Mouse (Mus musculus): ENCODE data around the gene Immp2l. TPM values are rescaled to one million over a fixed set of nuclear protein-coding genes. Genes with fewer than 3 reads are reported as not detected.

Gene Immp2l
- polyA plus RNA-seq, 1 experiment: 0.62 TPM

DNA sequence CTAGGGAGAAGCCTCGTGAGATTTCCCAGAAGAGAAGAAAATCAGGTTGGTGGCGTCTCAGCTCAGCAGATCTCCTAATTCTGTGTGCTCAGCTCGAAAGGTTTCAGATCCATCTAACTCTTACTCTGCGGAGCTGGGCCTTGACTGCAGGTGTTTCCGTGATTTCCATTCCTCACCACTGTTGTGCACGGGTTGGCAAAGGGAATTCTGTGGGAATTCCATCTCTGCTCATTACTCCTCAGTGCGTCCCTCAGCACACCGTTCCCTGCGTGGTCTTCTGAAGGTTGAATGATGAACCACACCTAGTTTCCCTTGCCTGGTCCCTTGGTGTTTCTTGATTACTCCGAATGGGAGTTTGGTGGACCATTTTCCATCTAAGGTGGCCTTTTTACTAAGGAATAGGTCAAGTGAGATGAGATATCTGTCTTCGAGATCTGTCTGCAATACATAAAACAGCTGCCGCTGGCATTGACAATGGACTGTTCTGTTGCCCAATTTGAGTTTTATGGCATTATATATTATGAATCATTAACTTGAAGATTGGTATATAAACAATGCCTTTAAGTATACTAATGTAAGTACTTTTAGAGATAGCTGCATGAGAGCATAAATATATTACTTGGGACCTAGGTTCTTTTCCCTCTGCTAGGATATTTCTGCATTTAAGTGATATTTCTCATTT, 23.3 kb downstream of the Immp2l start:
- H3K9me3 ChIP-seq: no peaks in the 10 kb centered on the region
- H3K27me3 ChIP-seq (replicated peaks): no peaks in the 10 kb centered on the region
- peaks cover 3% of the 10 kb centered on the region for H3K36me3 ChIP-seq (replicated peaks; ENCODE audit: low read length)
- TF ChIP-seq FLI1 (IDR thresholded peaks at IDR 0.05; ENCODE audit: low read length) (no peak), GATA1 (IDR thresholded peaks at IDR 0.05; ENCODE audit: borderline replicate concordance, low read length) (no peak)
- no peak overlapping the region for H3K4me3 ChIP-seq (replicated peaks)
- peaks cover 19% of the 10 kb centered on the region for H3K4me1 ChIP-seq

DNA sequence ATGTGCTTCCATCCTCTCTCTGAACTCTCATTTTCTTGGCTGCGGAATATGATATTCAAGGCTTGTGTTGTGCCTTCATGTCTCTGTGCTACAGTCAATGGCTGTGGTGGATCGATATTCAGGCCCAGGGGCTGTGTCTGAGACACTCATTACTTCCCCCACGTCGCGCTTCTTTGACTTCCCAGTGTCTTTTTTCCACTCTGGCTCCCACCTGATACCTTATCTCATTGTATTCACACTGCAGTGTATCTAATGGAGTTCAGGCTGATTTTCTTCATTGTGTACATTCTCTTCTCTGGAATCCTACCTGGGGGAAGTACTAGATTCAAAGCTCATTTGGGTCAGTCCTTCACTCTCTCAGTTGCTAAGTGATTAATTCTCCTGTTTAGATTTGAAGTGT, 27.1 kb downstream of the Immp2l start:
- Histone ChIP-seq H3K4me1 (peaks cover 14% of the 10 kb centered on the region; the same call in 1 of the 2 replicates), H3K9me3 (no peaks in the 10 kb centered on the region), H3K36me3 (replicated peaks; ENCODE audit: low read length) (no peaks in the 10 kb centered on the region), H3K4me3 (replicated peaks) (no peak overlapping the region), H3K27me3 (replicated peaks) (no peaks in the 10 kb centered on the region)
- TF ChIP-seq GATA1 (IDR thresholded peaks at IDR 0.05; ENCODE audit: borderline replicate concordance, low read length) (no peak), FLI1 (IDR thresholded peaks at IDR 0.05; ENCODE audit: low read length) (no peak)

DNA sequence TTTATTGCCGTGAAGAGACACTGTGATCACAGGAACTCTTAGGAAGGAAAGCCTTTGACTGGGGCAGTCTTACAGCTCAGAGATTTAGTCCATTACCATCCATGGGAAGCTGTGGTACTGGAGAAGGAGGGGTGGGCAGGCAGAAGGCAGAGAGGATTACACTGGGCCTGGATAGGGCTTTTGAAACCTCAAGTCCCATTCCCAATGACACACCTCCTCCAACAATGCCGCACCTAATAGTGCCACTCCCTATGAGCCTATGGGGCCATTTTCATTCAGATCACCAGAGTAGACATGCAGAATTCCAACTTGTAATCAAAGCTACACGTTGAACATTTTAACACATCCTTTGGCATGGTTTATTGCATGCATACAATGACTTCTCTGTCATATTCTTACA, 29.0 kb downstream of the Immp2l start:
- no peak overlapping the region for H3K4me3 ChIP-seq (replicated peaks)
- H3K9me3 ChIP-seq: no peaks in the 10 kb centered on the region
- no peak for TF ChIP-seq GATA1 (IDR thresholded peaks at IDR 0.05; ENCODE audit: borderline replicate concordance, low read length)
- no peak for TF ChIP-seq FLI1 (IDR thresholded peaks at IDR 0.05; ENCODE audit: low read length)
- H3K27me3 ChIP-seq (replicated peaks): no peaks in the 10 kb centered on the region
- peaks cover 14% of the 10 kb centered on the region; the same call in 1 of the 2 replicates for H3K4me1 ChIP-seq
- H3K36me3 ChIP-seq (replicated peaks; ENCODE audit: low read length): no peaks in the 10 kb centered on the region

DNA sequence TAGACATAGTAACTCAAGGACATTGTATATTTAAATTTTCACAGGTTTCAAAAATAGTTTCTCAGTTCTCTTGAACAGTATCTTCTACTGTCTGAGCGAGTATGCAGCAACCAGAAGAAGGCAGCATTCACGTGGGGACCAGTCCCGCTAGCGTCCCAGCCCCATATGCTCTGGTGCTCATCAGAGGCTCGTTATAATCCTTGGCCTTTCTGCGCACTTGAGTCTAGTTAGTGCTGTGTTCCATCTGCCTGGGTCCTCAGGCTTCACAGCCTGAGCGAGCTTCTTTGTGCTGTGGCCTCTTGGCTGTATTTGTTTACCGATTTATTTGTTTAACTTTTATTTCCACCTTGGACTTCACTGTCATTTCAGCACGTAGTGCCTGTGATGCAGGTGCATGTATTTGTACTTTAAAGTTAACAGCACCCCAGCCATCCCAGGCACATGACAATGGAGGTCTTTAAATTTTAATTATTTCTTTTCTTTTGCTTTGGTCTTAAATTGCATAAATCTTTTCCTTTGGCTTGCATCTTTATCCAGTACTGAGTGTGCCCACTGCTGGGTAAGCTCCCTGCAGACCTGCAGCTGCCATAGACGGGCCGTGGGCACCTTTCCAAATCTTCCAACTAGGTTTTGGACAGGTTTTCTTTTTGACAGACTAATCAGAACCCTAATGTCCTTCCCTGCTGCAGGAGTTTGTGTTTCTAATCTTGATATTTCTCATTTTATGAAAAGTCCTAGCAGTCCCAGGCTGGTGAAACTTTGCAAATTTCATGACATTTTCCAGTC, 30.3 kb downstream of the Immp2l start:
- H3K4me3 ChIP-seq (replicated peaks): no peak overlapping the region
- H3K9me3 ChIP-seq: no peaks in the 10 kb centered on the region; the same call in 1 of the 2 replicates
- no peak for TF ChIP-seq GATA1 (IDR thresholded peaks at IDR 0.05; ENCODE audit: borderline replicate concordance, low read length)
- no peak for TF ChIP-seq FLI1 (IDR thresholded peaks at IDR 0.05; ENCODE audit: low read length)
- H3K4me1 ChIP-seq: peaks cover 8% of the 10 kb centered on the region; the same call in 1 of the 2 replicates
- H3K27me3 ChIP-seq (replicated peaks): no peaks in the 10 kb centered on the region
- H3K36me3 ChIP-seq (replicated peaks; ENCODE audit: low read length): no peaks in the 10 kb centered on the region

DNA sequence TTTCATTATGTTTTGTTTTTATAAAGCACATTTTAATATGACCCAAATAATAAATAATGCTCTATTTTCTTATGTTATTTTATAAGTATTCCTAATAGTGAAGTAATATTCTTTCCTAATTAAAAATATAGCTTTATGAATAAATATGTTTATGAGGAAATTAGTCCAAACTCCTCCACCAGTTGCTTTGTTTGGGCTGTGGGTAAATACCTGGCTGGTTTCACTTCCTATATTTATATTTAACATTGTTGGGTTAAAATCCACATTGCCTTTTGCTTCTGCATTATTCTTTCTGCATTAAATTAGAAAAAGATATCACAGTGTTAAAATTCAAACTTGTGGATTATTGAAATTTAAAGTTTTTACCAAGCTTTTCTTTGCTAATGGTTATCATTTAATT, 32.1 kb downstream of the Immp2l start:
- no peaks in the 10 kb centered on the region; the same call in 1 of the 2 replicates for H3K9me3 ChIP-seq
- H3K27me3 ChIP-seq (replicated peaks): no peaks in the 10 kb centered on the region
- H3K4me3 ChIP-seq (replicated peaks): no peak overlapping the region
- TF ChIP-seq GATA1 (IDR thresholded peaks at IDR 0.05; ENCODE audit: borderline replicate concordance, low read length) (no peak), FLI1 (IDR thresholded peaks at IDR 0.05; ENCODE audit: low read length) (no peak)
- H3K36me3 ChIP-seq (replicated peaks; ENCODE audit: low read length): no peaks in the 10 kb centered on the region
- H3K4me1 ChIP-seq: peaks cover 6% of the 10 kb centered on the region; the same call in 1 of the 2 replicates

DNA sequence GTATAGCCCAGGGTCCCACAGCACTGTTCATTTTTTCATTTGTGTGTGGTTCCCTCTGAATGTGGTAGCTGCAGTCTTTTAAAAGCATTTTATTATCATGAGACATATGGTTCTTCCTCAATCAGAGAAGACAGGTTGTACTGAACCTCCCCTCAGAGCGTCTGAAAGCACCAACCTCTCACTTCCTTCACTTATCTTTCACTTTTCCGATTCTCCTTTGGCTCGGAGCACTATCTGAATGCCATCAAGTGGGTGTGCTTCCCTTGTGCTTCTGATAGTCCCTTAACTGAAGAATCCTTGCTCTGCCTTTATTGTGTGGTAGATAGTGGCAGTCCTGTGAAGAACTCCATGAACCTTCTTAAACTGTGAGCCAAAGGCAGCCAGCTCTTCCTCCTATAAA, 39.4 kb downstream of the Immp2l start:
- H3K9me3 ChIP-seq: no peaks in the 10 kb centered on the region; the same call in 1 of the 2 replicates
- H3K27me3 ChIP-seq (replicated peaks): no peaks in the 10 kb centered on the region
- H3K4me3 ChIP-seq (replicated peaks): no peak overlapping the region
- TF ChIP-seq FLI1 (IDR thresholded peaks at IDR 0.05; ENCODE audit: low read length): no peak
- TF ChIP-seq GATA1 (IDR thresholded peaks at IDR 0.05; ENCODE audit: borderline replicate concordance, low read length): no peak
- H3K36me3 ChIP-seq (replicated peaks; ENCODE audit: low read length): peaks cover 2% of the 10 kb centered on the region
- H3K4me1 ChIP-seq: no peaks in the 10 kb centered on the region

DNA sequence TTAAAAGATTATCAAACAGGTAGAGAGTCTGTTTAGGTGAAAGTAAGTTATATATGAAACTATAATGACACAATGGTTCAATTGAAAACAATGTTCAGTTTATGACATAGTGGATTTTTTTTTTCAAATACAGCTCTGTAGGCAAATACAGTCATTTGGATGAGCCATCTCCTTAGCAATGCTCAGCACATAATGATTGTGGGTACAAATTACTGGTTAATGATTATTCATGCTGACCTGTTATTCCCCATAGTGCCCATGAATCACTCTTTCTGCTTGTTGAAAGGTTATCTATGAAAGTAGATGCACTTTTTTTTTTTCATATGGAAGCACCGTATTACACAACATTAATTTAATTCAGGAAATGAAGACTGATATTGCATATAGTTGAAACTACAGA, 58.0 kb downstream of the Immp2l start:
- TF ChIP-seq GATA1 (IDR thresholded peaks at IDR 0.05; ENCODE audit: borderline replicate concordance, low read length) (no peak), FLI1 (IDR thresholded peaks at IDR 0.05; ENCODE audit: low read length) (no peak)
- H3K27me3 ChIP-seq (replicated peaks): no peaks in the 10 kb centered on the region
- H3K4me3 ChIP-seq (replicated peaks): no peak overlapping the region
- peaks cover 7% of the 10 kb centered on the region for H3K36me3 ChIP-seq (replicated peaks; ENCODE audit: low read length)
- peaks cover 38% of the 10 kb centered on the region for H3K4me1 ChIP-seq
- H3K9me3 ChIP-seq: peaks cover 5% of the 10 kb centered on the region; the same call in 1 of the 2 replicates

DNA sequence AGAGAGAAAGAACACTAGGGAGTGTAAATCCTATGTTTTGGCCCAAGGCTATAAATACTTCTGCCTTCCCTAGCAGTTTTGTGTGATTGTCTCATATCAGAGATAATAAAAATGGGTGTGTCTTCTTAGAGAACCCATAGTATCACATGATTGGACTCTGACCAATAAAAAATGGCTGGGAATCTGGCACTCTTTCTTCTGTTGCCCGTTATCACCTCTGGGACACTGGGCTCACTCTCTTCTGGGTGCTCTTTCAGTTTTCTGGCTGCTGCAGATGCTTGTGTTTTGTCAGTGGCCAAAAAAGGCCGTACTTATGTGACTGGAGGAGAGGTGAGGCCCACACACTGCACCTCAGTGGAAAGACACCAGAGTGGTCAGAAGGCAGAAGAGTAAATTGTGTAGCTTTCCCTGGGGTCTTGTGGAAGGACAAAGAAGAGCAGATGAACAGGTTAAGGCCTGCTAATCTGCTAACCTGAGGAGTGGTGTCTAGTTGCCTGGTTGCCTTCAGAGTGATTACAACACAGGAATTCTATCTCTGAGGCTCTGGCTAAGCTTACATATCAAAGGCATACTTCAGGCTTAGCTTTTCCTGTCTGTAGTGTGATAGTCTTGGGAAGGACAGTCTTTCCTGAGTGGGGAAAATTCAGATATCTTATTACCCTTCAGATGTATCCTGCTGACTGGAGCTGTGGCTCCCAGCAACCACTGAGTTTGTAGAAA, 60.6 kb downstream of the Immp2l start:
- Histone ChIP-seq H3K9me3 (peaks cover 5% of the 10 kb centered on the region; the same call in 1 of the 2 replicates), H3K27me3 (replicated peaks) (no peaks in the 10 kb centered on the region), H3K4me1 (peaks cover 32% of the 10 kb centered on the region), H3K36me3 (replicated peaks; ENCODE audit: low read length) (peaks cover 7% of the 10 kb centered on the region), H3K4me3 (replicated peaks) (peak overlapping the region; percentile 7)
- TF ChIP-seq GATA1 (IDR thresholded peaks at IDR 0.05; ENCODE audit: borderline replicate concordance, low read length): no peak
- no peak for TF ChIP-seq FLI1 (IDR thresholded peaks at IDR 0.05; ENCODE audit: low read length)

DNA sequence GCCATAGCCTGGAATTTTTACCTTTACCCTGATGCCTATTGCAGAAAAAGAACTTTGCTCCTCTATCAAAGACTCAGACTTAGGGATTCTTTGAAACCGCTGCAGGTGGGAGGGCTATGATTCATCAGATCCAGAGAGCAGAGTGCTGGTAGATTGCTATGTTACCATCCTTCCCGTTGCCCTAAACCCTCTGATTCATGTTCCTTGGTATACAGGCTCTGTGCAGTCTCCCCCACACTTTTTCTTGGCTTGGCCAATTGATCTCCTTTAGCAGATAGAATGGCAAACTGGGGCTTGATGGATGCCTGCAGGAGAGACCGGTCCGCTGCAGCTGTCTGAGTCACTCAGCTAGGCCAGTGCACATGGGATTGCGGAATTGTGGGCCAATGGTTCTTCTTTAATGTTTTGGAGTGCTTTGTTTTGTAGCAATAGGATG, 66.1 kb downstream of the Immp2l start:
- no peaks in the 10 kb centered on the region for H3K27me3 ChIP-seq (replicated peaks)
- H3K4me3 ChIP-seq (replicated peaks): no peak overlapping the region
- peaks cover 4% of the 10 kb centered on the region for H3K9me3 ChIP-seq
- TF ChIP-seq GATA1 (IDR thresholded peaks at IDR 0.05; ENCODE audit: borderline replicate concordance, low read length) (no peak), FLI1 (IDR thresholded peaks at IDR 0.05; ENCODE audit: low read length) (no peak)
- H3K36me3 ChIP-seq (replicated peaks; ENCODE audit: low read length): peaks cover 6% of the 10 kb centered on the region
- H3K4me1 ChIP-seq: peaks cover 26% of the 10 kb centered on the region
